Mouse (Mus musculus): Measurements from ENCODE around the gene Zkscan4.
"Not testable (repeated sequence)": the region's sequence is repeated elsewhere in the genome, so short reads cannot be mapped to it uniquely, and the experiment has no call there.

The Zkscan4 gene

DNA sequence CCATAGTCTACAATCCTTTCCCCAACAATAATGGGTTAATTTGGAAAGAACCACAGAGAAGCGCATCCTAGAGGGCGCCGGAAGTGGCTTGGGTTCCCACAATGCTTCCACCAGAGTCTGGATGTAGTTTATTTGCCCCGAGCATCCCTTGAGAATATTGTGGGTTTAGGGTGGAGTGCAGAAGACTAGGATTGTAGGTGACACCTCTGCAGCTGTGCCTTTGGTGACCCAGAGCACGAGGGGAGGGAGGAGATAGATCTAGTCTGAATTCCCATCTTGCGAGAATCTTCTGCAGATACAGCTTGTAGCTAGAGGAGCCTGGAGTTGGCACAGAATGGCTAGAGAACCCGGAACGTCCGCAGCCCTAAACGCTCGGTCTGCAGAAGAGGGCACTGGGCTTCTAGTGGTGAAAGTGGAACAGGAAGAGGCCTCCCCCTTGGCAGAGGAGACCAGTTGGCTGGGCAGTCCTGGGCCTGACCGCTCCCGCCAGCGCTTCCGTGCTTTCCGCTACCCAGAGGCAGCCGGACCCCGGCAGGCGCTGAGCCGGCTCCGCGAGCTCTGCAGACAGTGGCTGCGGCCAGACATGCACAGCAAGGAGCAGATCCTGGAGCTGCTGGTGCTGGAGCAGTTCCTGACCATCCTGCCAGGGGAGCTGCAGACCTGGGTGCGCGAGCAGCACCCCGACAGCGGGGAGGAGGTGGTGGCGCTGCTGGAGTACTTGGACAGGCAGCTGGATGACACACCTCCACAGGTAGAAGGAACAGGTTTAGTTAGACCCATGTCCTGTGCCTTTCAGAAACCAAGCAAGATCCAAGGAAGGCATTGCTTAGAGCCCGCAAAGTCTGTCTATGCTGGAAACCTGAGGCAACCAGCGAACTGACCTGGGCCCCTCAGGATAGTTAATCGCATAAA lies at the start of gene Zkscan4, which contains the start of gene Gm10065:
Gene Zkscan4, plus strand, starts transcription at position 149 of the 912 bp plus-strand sequence.
Gene Gm10065, minus strand, starts transcription at position 683 of the 912 bp plus-strand sequence.
- peak; percentile 55 for DNase-seq (ENCODE audit: low spot score)

DNA sequence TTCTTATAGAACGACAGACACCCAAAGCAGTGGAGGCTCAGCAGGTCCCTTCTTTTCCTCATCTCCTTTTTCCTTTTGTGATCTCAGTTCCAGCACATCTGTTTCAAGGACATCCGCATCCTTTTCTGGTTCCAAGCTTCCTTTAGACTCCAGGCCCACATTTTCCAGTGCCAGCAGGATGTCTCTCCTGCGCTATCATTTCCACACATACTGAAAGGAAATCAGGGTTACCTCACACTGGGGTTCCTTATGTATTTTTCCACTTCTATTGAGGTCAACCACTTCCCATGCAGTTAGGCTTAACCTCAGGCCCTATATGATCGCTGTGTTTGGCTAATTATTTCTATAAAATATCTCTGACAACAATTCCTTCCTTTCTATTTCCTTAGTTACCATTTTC lies 43.2 kb upstream of the Zkscan4 start:
- DNase-seq (ENCODE audit: low spot score): no peak

DNA sequence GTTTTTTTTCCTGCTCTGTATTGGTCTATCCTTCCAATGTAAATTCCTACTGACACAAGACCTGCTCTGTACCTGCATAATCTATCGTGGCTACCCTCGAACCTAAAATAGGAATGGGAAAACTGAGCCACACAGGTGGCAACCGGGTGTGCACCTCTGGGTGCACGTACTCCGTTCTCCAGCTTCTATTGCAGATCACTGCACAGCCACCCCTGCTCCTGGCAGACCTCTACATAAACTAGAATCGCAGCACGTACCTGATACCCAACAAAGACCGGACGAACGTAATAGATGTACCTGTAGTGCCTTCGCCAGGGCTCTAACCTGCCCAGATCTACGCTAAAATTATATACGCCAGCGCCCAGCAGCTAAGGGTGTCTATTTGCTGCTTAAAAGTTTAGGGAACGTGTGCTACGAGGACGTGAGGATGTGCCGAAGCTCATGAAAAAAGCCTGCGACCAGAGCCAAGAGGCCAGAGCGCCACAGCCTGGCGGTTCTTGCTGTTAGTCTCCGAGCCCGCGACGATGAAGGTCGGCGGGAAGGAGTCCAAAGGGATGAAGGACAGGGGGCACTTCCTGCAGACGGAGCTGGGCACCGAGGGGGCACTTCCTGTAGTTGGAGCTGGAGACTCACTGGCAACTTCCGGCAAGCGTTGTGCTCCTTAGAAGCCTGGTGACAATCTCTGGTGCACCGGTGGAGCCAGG lies 38.1 kb upstream of the Zkscan4 start, which contains the start of gene Pgbd1:
Gene Pgbd1, minus strand, starts transcription at position 556 of the 704 bp plus-strand sequence.
- DNase-seq (ENCODE audit: low spot score): peak; percentile 49

DNA sequence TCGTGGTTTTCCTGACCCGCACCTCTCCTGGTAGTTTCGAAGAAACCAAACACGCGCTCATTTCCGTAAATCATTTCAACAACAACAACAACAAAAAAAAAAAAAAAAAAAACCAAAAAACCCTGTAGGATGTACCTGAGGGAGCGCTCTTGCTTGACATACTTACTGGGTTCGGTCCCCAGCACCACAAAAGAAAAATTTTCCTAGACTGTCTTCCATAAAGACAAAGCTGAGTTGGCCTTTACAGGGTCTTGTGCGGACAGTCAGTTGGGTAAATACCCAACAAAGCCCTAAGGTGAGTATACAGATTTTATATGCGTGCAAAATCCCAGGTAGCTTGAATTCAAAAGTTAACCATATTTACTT lies 37.5 kb upstream of the Zkscan4 start:
- no peak for DNase-seq (ENCODE audit: low spot score)

DNA sequence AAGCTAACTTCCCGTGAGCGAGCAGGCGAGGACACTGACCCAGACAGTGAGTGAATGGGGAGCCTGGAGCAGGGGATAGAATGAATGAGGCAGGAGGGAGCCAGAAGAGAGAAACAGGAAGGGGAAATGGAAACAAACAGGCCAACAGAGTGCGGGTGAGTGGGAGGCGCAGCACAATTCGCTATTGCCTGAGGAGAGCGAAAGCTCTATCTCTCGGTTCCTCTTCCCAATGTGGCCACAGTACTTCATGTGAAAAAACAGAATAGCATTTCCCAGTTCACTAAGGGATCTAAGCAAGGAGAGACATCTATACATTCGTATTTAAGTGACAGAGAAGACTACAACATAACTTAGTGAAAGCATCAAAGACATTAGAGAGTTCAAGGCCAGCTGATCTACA lies 31.9 kb upstream of the Zkscan4 start:
- DNase-seq (ENCODE audit: low spot score): no peak

DNA sequence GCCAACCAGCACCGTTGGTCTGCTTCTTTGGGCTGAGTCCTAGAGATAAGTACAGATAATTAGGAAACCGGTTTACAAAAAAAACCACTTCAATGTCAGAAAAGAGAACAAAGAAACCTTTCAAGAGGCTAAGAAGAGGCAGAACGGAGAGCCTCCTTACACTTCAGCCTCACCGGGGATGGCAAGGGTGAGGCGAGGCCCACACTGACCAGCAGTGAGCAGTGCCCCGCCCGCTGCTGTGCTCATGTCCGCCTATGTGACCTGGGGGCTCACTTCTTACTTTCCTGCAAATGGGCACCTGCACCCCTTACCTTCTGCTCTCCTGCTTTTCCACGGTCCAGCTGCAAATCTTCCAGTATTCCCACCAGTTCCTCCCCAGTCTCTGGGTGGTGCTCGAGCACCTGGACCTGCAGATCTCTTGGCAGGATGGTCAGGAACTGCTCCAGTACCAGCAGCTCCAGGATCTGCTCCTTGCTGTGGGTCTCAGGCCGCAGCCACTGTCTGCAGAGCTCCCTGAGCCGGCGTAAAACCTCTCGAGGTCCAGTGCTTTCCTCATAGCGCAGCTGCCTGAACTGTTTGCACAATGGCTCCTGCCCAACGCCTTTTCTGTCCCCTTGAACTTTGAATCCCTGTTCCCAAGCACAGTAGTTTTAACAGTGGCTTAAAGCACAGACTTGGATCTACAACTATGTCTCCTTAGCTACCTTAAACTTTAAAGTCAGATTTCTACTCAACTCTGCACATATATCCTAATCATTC lies 30.7 kb upstream of the Zkscan4 start:
- no peak for DNase-seq (ENCODE audit: low spot score)

DNA sequence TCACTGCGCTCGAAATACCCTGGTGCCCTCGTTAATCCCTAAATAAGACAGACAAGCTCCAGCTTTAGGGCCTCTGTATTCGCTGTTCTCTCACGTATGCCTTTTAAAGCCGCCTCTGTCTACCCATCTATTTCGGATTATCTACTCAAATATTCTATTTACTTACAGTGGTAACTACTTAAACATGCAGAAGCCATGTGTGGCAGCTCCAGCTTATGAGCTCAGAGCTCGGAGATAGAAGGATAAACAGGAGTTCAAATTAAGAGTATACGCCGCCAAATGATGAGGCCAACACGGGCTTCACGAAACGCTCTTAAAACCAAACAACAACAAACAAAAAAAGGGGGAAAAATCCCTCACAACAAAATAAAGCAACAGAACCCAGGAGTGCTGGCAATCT lies 25.7 kb upstream of the Zkscan4 start:
- no peak for DNase-seq (ENCODE audit: low spot score)

DNA sequence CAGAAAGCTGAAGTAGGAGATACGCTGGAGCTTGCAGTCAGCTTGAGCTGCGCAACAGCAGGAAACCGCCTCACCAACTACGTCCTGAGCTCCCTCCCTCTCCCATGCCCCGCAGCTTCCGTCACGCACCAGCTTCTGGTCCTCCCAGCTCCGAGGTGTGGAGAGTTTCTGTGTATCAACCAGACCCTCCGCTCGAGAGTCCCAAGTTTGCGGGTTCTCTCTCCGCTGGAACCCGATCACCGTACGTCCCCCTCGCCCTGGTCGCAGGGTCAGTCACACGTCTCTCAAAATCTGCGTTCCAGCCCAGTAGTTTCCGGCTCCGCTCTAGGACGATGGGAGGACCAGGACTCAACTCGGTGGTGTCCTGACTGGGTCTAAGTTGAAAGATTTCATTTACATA lies 25.3 kb upstream of the Zkscan4 start, which contains the start of gene Zscan26:
Gene Zscan26, minus strand, starts transcription at position 282 of the 400 bp plus-strand sequence.
- DNase-seq (ENCODE audit: low spot score): peak; percentile 78

DNA sequence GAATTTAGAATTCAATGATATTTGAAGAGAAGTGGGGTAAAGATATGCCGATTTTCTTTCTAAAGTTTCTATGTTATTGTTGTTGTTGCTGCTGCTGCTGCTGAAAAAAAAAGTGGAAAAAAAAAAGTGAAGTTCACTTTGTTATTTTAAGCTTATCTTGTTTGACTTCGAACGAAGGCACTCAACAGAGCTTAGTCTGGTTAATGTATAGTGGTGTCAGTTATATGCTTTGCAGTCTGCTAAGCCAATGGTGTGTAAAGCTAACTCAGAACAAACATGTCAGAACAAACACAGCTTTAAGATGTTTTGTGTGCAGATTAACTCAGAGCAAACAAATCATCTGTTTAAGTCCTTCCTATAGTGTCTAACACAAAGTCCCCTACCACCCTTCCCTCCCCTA lies 24.6 kb upstream of the Zkscan4 start:
- no peak for DNase-seq (ENCODE audit: low spot score)

DNA sequence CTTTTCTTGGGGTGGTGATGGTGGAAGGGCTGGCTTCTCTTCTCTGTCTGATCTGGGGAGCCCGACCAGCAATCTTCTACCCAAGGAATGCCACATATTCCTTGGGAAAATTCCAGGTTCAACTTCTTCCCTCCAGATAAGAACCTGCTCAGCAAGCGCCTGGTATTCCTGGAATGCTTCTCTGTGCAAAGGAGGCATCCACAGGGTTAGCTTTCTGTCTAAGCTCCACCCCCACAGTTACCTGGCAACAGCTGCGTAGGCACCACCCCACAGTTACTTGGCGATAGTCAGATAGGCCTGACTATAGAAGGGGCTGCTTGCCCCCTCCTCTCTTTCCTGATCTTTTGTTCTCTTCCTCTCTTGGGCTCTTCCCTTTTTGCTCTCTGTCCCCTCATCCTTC lies 22.4 kb upstream of the Zkscan4 start:
- DNase-seq (ENCODE audit: low spot score): no peak

DNA sequence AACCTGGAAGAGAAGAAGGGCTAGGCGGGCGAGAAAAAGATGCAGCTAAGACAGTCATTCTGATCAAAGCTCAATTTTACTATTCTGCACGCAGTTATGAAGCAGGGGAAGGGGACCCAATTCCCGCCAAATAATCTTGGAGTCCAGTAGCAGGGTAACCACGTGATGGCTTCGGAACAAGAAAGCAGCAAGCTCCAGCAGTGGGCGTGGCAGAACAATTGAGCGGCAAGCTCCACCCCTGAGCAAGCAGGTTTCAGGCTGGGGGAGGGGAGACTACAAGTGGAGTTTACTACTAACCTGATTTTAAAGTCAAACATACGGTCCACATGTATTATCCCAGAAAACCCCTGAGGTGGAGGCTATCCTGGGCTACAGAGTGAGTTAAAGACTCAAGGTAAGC lies 16.2 kb upstream of the Zkscan4 start:
- DNase-seq (ENCODE audit: low spot score): not testable (repeated sequence)

DNA sequence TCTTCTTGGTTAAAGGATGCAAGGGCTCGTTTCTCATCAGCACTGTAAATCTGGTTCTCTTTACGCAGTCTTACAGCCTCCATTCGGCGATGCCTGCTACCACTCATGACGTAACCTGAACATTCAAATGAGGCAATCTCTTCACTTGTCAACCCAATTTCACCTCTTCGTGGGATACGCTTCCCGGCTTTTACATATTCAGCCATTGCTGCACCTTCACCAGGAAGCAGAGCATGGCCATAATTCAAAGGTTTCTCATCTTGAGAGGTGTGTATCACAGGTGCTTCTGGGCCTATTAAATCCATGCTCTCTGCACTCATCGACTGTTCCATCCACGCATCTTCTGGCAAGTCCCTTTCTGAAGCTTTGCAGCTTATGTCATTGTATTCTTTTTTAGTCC lies 11.4 kb upstream of the Zkscan4 start:
- DNase-seq (ENCODE audit: low spot score): no peak

DNA sequence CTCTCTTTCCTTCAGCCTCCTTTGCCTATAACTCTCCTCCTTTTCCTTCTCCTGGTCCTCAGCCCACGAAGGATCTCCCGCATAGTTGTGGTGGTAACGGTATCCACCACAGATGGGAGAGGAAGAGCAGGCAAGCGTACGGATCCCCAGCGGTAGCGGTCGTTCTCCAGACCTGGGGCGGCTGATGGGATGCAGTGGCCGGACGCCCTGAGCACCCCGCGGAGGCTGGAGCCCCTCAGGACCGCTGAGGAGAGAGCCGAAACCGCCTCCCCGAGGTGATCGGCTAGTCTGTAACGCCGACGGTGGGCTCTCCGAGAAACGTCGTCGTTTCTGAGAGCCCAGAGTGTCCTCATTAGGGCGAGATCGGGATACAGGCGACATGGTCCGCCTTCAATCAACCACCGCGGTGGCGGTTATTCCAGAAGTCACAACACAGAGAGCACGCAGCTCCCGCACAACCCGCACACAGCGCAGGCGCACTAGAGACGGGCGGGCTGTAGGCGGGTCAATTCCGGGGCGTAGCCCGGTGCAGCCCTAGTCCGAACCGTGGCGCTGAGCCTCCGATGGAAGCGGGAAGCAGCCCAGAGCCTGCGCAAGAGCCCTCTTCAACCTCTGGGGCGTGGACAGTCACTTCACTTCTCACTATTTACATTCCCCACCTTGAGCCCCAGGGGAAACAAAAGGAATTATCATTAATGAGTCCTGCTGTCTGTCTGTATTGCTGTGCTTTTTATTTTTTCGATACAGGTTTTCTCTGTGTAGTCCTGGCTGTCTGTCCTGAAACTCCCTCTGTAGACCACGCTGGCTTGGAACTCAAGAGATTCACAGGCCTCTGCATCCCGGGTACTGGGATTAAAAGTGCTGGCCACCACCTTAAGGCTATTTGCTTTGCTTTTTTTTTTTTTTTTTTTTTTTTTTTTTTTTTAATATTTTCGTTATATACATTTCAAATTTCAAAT lies 10.4 kb upstream of the Zkscan4 start, which contains the start of gene Nkapl:
Gene Nkapl, minus strand, starts transcription at position 449 of the 959 bp plus-strand sequence.
- DNase-seq (ENCODE audit: low spot score): peak; percentile 78

DNA sequence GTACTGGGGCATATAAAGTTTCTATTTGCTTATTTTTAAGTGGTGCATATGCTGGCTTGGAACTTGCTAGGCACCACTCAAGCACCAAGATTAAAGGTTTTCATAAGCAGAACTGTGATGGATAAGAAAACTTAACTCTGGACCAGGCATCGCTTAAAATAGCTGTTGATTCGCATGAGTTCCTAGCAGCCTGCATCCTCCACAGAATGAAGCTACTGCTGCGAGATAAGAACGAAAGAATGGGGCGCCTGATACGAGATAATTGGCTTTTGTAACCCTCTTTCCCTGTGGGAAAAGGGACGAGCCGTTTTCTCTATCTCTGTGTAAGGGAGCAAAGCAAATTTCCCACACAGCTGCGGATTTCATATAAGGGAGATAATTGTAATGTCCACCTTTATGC lies 9.6 kb upstream of the Zkscan4 start:
- no peak for DNase-seq (ENCODE audit: low spot score)

DNA sequence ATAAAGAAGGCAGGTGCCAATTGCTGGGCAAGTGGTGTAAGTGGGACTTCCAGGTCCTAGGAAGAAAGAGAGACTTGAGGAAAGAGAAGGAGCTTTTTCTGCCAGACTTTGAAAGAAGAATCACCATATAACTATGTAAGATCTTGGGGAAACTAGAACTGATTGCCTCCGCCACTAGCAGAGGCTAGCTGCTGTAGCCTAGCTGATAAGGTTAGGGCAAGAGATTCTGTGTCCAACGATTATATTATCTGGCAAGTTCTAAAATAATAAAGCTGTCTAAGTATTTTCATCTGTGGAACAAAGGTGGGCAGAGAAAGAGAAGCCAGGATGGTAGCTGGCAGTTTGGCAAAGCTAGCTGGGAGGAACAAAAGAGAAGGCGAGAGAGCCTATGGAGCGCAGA lies 6.3 kb upstream of the Zkscan4 start:
- no peak for DNase-seq (ENCODE audit: low spot score)

DNA sequence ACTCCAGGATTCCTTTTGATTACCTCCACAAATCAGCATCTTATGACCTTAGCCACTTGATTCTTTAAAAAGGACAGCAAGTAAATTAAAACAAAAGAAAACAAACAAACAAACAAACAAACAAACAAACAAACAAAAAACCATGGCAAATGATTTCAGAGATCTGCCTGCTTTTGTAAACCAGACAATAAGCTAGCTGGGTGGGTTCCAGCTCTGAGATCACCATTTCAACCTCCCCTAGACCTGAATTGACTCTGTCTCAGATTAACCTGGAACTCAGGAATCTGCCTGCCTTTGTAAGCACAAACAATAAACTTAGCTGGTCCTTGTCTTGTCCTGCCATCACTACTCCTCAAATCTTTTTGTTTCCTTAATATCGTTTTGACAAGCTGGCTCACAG lies 8.2 kb downstream of the Zkscan4 start:
- no peak for DNase-seq (ENCODE audit: low spot score)

DNA sequence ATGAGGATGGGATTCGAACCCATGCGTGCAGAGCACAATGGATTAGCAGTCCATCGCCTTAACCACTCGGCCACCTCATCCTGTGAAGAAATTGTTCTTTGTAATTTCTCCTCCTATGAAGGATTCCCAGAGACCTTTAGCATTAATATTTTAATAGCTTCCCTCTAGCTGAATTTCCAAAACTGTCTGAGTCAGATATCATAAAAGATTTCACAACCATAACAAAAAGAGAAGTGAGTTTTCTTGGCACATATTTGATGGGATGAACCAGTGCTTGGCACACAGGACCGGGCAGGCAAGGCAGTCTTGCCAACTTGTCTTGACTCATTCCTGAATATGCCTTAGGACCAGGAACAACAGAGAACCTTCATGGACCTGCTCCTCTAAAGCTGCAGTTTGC lies 14.1 kb downstream of the Zkscan4 start:
- no peak for DNase-seq (ENCODE audit: low spot score)

DNA sequence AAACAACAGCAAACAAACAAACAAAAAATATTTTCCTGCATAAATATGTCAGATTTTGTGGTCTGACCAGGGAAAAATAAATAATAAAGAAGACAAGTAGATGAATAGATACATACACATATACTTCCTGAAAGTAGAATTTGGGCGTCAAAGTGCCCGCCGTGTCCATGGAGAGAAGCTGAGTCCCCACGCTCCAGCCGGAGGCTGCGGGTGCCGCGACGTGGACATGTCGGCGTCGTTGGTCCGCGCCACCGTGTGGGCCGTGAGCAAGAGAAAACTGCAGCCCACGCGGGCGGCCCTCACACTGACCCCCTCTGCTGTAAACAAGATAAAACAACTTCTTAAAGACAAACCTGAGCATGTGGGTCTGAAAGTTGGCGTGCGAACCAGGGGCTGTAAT lies 16.4 kb downstream of the Zkscan4 start, which contains the start of gene AK157302:
Gene AK157302, plus strand, starts transcription at position 144 of the 400 bp plus-strand sequence.
- no peak for DNase-seq (ENCODE audit: low spot score)

DNA sequence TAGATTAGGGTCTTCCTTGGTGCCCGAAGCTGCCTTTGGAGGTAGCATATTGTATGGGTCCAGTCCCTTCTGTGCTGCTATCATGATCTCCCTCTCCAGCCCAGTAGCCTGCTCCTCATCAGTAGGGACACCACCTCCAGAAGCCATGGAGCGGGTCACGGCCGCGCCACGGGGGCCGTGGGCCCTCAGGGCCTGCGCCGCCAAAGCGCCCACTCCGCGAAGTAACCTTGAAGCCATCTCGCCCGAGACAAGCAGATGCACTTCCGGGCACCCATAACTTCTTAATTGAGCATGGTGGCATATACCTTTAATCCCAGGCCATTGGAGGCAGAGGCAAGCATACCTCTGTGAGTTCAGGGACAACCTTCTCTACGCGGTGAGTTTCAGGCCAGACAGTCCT lies 22.5 kb downstream of the Zkscan4 start, which contains the start of gene Gm11273:
Gene Gm11273, minus strand, starts transcription at position 237 of the 400 bp plus-strand sequence.
- DNase-seq (ENCODE audit: low spot score): not testable (repeated sequence)

DNA sequence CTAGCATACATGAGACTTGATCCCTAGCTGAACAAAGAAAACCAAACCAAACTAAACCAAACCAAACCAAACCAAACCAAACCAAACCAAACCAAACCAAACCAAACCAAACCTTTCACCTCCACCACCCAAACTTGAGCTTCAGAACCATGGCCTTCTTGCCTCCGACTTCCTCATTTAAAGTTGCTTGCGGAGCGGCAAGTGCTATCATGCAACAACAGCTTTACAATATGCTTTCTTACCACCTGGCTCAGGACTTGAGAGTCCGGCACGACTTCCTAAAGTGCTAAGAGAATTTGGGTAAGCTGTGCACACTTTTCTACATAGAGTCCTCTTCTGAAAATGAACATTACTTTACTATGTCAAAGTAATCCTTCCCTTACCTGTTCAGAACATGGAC lies 23.6 kb downstream of the Zkscan4 start:
- no peak for DNase-seq (ENCODE audit: low spot score)

DNA sequence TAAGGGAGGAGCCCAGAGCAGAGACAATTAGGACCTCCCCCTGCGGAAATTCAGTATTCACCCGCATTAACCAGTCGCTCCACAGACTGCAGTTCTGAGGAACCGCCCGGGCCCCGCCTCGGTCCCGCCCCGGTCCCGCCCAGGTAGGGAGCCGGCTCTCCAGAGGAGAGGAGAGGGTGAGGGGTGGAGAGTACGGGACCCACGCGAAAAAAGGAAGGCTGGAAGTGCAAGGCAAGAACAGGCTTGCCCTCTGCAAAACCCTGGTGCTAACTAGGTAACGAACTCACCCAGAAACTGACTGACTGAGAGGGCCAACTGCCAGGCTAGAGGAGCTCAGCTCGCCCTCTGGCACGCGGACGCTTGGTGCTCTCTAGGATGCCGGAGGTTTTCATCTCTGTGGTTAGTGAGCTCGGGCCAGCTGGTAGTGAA lies 27.5 kb downstream of the Zkscan4 start:
- peak; percentile 63 for DNase-seq (ENCODE audit: low spot score)
